Mouse (Mus musculus): ENCODE data around the gene Gucy2e. TPM values are rescaled to one million over a fixed set of nuclear protein-coding genes. Genes with fewer than 3 reads are reported as not detected.

Gucy2e gene
- total and polyA plus RNA-seq, 2 experiments from 2014 or later = 0.07 TPM; not detected in 1

GRCm38 (mm10) chr11:69236061-69236925 lies 543 bp downstream of the Gucy2e start:
- no peak overlapping the region for H3K27ac ChIP-seq (ENCODE audit: low read depth)
- H3K4me2 ChIP-seq (ENCODE audit: low read depth, low read length) = peak overlapping the region; percentile 78
- no peak for DNase-seq (ENCODE audit: low spot score)
- 0 out of 2 replicates have a peak, but pooled peaks have one; percentile 2 for ATAC-seq (ENCODE audit: insufficient read depth, low read depth)
- no peak for TF ChIP-seq EP300 (IDR thresholded peaks at IDR 0.05; ENCODE audit: low read depth)
- TF ChIP-seq CTCF (IDR thresholded peaks at IDR 0.05; ENCODE audit: low read depth) = no peak
- 0 out of 2 replicates have a peak overlapping the region, but pooled peaks have one; percentile 37 for H3K9ac ChIP-seq (replicated peaks; ENCODE audit: low read depth, low read length)
- H3K36me3 ChIP-seq (replicated peaks; ENCODE audit: control insufficient read depth, insufficient read depth, low read length) = no peaks in the 10 kb centered on the region
- peaks cover 42% of the 10 kb centered on the region for H3K27me3 ChIP-seq (ENCODE audit: control insufficient read depth, insufficient read depth, low read length)
- H3K9me3 ChIP-seq (replicated peaks; ENCODE audit: control insufficient read depth, low read length) = no peaks in the 10 kb centered on the region
- H3K4me1 ChIP-seq (ENCODE audit: control insufficient read depth, insufficient read depth) = peaks cover 12% of the 10 kb centered on the region; the same call in 1 of the 2 replicates
- peak overlapping the region; percentile 46 for H3K4me3 ChIP-seq (ENCODE audit: low read depth, low read length)
- WGBS = 7% methylated on average over 49 of the region's 51 CpGs

GRCm38 (mm10) chr11:69235285-69236060 lies 1.4 kb downstream of the Gucy2e start:
- peak overlapping the region; percentile 78 for H3K4me2 ChIP-seq (ENCODE audit: low read depth, low read length)
- TF ChIP-seq CTCF (IDR thresholded peaks at IDR 0.05; ENCODE audit: low read depth) = peak; percentile 40
- no peak for TF ChIP-seq EP300 (IDR thresholded peaks at IDR 0.05; ENCODE audit: low read depth)
- H3K9ac ChIP-seq (replicated peaks; ENCODE audit: low read depth, low read length) = 0 out of 2 replicates have a peak overlapping the region, but pooled peaks have one; percentile 37
- H3K4me3 ChIP-seq (ENCODE audit: low read depth, low read length) = peak overlapping the region; percentile 46
- ATAC-seq (ENCODE audit: insufficient read depth, low read depth) (peak; percentile 75), DNase-seq (ENCODE audit: low spot score) (peak; percentile 34)
- H3K4me1 ChIP-seq (ENCODE audit: control insufficient read depth, insufficient read depth) = peaks cover 12% of the 10 kb centered on the region; the same call in 1 of the 2 replicates
- H3K27ac ChIP-seq (ENCODE audit: low read depth) = no peak overlapping the region
- 2% methylated on average over 33 of the region's 33 CpGs for WGBS
- no peaks in the 10 kb centered on the region for H3K36me3 ChIP-seq (replicated peaks; ENCODE audit: control insufficient read depth, insufficient read depth, low read length)
- H3K9me3 ChIP-seq (replicated peaks; ENCODE audit: control insufficient read depth, low read length) = no peaks in the 10 kb centered on the region
- peaks cover 42% of the 10 kb centered on the region for H3K27me3 ChIP-seq (ENCODE audit: control insufficient read depth, insufficient read depth, low read length)

GRCm38 (mm10) chr11:69233141-69233540 lies 3.7 kb downstream of the Gucy2e start:
- TF ChIP-seq CTCF (IDR thresholded peaks at IDR 0.05; ENCODE audit: low read depth) (no peak), EP300 (IDR thresholded peaks at IDR 0.05; ENCODE audit: low read depth) (no peak)
- DNase-seq (ENCODE audit: low spot score) (no peak), ATAC-seq (ENCODE audit: insufficient read depth, low read depth) (no peak)
- peaks cover 42% of the 10 kb centered on the region for H3K27me3 ChIP-seq (ENCODE audit: control insufficient read depth, insufficient read depth, low read length)
- no peak overlapping the region for H3K4me2 ChIP-seq (ENCODE audit: low read depth, low read length)
- H3K4me1 ChIP-seq (ENCODE audit: control insufficient read depth, insufficient read depth) = peaks cover 12% of the 10 kb centered on the region; the same call in 1 of the 2 replicates
- H3K9ac ChIP-seq (replicated peaks; ENCODE audit: low read depth, low read length) = no peak overlapping the region
- H3K4me3 ChIP-seq (ENCODE audit: low read depth, low read length) = no peak overlapping the region
- no peak overlapping the region for H3K27ac ChIP-seq (ENCODE audit: low read depth)
- no peaks in the 10 kb centered on the region for H3K9me3 ChIP-seq (replicated peaks; ENCODE audit: control insufficient read depth, low read length)
- no peaks in the 10 kb centered on the region for H3K36me3 ChIP-seq (replicated peaks; ENCODE audit: control insufficient read depth, insufficient read depth, low read length)
- WGBS = 66% methylated on average over 2 of the region's 2 CpGs

GRCm38 (mm10) chr11:69230420-69230819 lies 6.4 kb downstream of the Gucy2e start:
- no peak overlapping the region for H3K9ac ChIP-seq (replicated peaks; ENCODE audit: low read depth, low read length)
- no peak overlapping the region for H3K4me2 ChIP-seq (ENCODE audit: low read depth, low read length)
- H3K4me1 ChIP-seq (ENCODE audit: control insufficient read depth, insufficient read depth) = peaks cover 6% of the 10 kb centered on the region; the same call in 1 of the 2 replicates
- DNase-seq (ENCODE audit: low spot score) (no peak), ATAC-seq (ENCODE audit: insufficient read depth, low read depth) (no peak)
- no peak overlapping the region for H3K27ac ChIP-seq (ENCODE audit: low read depth)
- H3K9me3 ChIP-seq (replicated peaks; ENCODE audit: control insufficient read depth, low read length) = no peaks in the 10 kb centered on the region
- H3K4me3 ChIP-seq (ENCODE audit: low read depth, low read length) = no peak overlapping the region
- no peaks in the 10 kb centered on the region for H3K36me3 ChIP-seq (replicated peaks; ENCODE audit: control insufficient read depth, insufficient read depth, low read length)
- peaks cover 22% of the 10 kb centered on the region for H3K27me3 ChIP-seq (ENCODE audit: control insufficient read depth, insufficient read depth, low read length)
- WGBS = 64% methylated on average over 4 of the region's 4 CpGs
- TF ChIP-seq EP300 (IDR thresholded peaks at IDR 0.05; ENCODE audit: low read depth) (no peak), CTCF (IDR thresholded peaks at IDR 0.05; ENCODE audit: low read depth) (peak; percentile 41)

- TF ChIP-seq EP300 (IDR thresholded peaks at IDR 0.05; ENCODE audit: low read depth) = no peak
- TF ChIP-seq CTCF (IDR thresholded peaks at IDR 0.05; ENCODE audit: low read depth) = no peak
- 71% methylated on average over 1 of the region's 1 CpGs for WGBS
- no peak for ATAC-seq (ENCODE audit: insufficient read depth, low read depth)
Observed at GRCm38 (mm10) chr11:69225715-69226114, 11.1 kb downstream of the Gucy2e start.

More at GRCm38 (mm10) chr11:69225715-69226114, 11.1 kb downstream of the Gucy2e start:
- H3K9ac ChIP-seq (replicated peaks; ENCODE audit: low read depth, low read length) = no peak overlapping the region
- H3K4me1 ChIP-seq (ENCODE audit: control insufficient read depth, insufficient read depth) = no peaks in the 10 kb centered on the region
- no peak overlapping the region for H3K27ac ChIP-seq (ENCODE audit: low read depth)
- H3K27me3 ChIP-seq (ENCODE audit: control insufficient read depth, insufficient read depth, low read length) = no peaks in the 10 kb centered on the region
- DNase-seq (ENCODE audit: low spot score) = no peak
- no peak overlapping the region for H3K4me3 ChIP-seq (ENCODE audit: low read depth, low read length)
- no peaks in the 10 kb centered on the region for H3K9me3 ChIP-seq (replicated peaks; ENCODE audit: control insufficient read depth, low read length)
- H3K4me2 ChIP-seq (ENCODE audit: low read depth, low read length) = no peak overlapping the region
- no peaks in the 10 kb centered on the region for H3K36me3 ChIP-seq (replicated peaks; ENCODE audit: control insufficient read depth, insufficient read depth, low read length)

All from heart, postnatal 0 days (tissue).